Mouse (Mus musculus) small intestine, adult 2 months (tissue): ENCODE measurements at regions not wholly inside any gene's neighbourhood (a gene's known extent, or its start where the extent isn't known, plus 50 kb on each side); places are given as distances from the start of the nearest gene placed in this dataset.

Experiments used
- H3K27ac ChIP-seq: fragments of 200-500 bp; 2 replicates; pipeline ENCODE4 v1.5.1; 2012; ENCODE audit warnings: low read depth, low read length, control low read depth, inconsistent platforms; ENCODE audit not compliant: insufficient read depth
- H3K27me3 ChIP-seq: fragments of 200-500 bp; 2 replicates; pipeline ENCODE4 v1.6.1; 2012; ENCODE audit warnings: mild to moderate bottlenecking, moderate library complexity, low read length, inconsistent platforms; ENCODE audit not compliant: control insufficient read depth, insufficient read depth
- H3K36me3 ChIP-seq: fragments of 200-500 bp; 2 replicates; pipeline ENCODE4 v1.6.1; 2012; ENCODE audit warnings: mild to moderate bottlenecking, low read length, control low read depth, inconsistent platforms; ENCODE audit not compliant: control insufficient read depth, insufficient read depth
- H3K4me1 ChIP-seq: fragments of 200-500 bp; 2 replicates; pipeline ENCODE4 v1.6.1; 2012; ENCODE audit warnings: low read length, inconsistent platforms, mixed read lengths; ENCODE audit not compliant: control insufficient read depth, insufficient read depth, insufficient read length
- H3K4me3 ChIP-seq: fragments of 200-500 bp; 2 replicates; pipeline ENCODE4 v1.5.1; 2012; ENCODE audit warnings: low read depth, mild to moderate bottlenecking, control low read depth, inconsistent platforms, low read length, moderate library complexity
- CTCF ChIP-seq: fragments of 200-500 bp; IDR thresholded peaks from 2 replicates; pipeline ENCODE4 v1.5.1; 2012; ENCODE audit warnings: low read depth, mild to moderate bottlenecking, control low read depth, inconsistent platforms, low read length, moderate library complexity, mixed read lengths; ENCODE audit not compliant: insufficient replicate concordance, insufficient read length; ENCODE audit errors: extremely low read depth
- POLR2A ChIP-seq: fragments of 200-500 bp; IDR thresholded peaks from 2 replicates; pipeline ENCODE4 v1.6.1; 2012; ENCODE audit warnings: low read depth, mild to moderate bottlenecking, control low read depth, inconsistent platforms, low read length, moderate library complexity
- WGBS: fragments of 180-500 bp; shearing (Covaris S2); methylation state at CpG from one replicate; pipeline ENCODE4 v1.1.7; 2018; 5-methylcytosine and 5-hydroxymethylcytosine counted together

DNA sequence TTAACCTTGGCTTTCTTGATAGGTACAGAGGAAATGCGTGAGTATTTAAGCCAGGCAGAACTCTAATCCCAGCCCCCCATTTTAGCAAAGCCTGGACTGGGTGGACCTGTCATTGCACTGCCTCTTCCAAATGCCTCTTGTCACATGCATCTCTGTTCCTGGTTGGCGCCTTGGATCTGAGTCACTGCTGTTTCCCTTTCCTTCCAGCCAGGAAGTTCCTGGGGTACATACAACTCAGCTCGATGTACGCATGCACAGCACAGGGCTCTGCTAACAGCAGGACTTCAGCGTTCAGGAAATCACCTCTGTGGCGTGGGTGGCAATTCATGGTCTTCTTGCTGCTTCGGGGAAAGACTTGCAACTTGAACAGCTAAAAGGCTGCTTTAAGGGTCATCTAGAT is 59.9 kb upstream of the Pax6 start:
- Histone ChIP-seq H3K4me1 (no peaks in the 10 kb centered on the region), H3K36me3 (no peaks in the 10 kb centered on the region), H3K27ac (no peak overlapping the region), H3K4me3 (no peak overlapping the region), H3K27me3 (no peaks in the 10 kb centered on the region; the same call in 1 of the 2 replicates)
- 53% methylated on average over 7 of the region's 7 CpGs for WGBS
- no peak for TF ChIP-seq POLR2A
- TF ChIP-seq CTCF, result no peak

DNA sequence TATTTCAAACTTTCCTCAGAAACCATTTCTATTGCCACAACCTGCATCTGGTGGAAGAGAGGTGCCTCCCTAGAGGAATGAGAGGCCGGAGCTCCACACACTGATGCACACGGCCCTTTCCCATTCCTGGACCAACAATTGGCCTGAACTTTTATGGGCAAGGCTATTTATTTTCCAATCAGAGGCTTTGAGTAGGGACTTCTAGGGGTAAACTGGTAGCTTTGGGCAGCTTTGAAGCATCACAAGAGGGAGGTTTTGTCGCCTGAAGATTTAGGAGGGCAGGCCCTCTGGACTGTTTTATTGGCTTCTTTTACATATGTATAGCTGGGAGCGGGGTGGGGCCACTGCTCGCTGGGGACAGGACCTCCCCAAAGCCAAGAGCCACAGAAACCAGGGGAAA is 57.7 kb upstream of the Pax6 start:
- Histone ChIP-seq H3K36me3 (no peaks in the 10 kb centered on the region), H3K27me3 (no peaks in the 10 kb centered on the region), H3K4me3 (no peak overlapping the region), H3K27ac (no peak overlapping the region), H3K4me1 (no peaks in the 10 kb centered on the region)
- 73% methylated on average over 5 of the region's 5 CpGs for WGBS
- TF ChIP-seq CTCF (no peak), POLR2A (no peak)

DNA sequence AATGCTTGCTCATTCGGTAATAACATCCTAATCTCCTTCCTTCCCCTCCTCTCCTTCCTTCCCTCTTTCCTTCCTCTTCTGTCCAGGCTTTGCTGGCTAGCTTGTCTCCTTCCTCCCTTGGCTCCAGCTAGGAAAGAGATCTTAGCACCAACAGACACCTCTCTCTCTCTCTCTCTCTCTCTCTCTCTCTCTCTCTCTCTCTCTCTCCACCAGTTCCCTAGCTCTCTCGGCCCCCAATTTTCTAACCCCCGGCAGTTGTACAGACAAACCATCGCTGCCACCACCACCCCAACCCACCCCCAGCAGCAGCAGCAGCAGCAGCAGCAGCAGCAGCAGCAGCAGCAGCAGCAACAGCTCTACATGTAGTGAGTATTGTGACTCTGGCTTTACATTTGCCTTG is 57.0 kb upstream of the Pax6 start:
- TF ChIP-seq POLR2A (no peak), CTCF (no peak)
- no peak overlapping the region for H3K27ac ChIP-seq
- H3K4me3 ChIP-seq, result no peak overlapping the region
- no peaks in the 10 kb centered on the region for H3K27me3 ChIP-seq
- WGBS, result 32% methylated on average over 4 of the region's 4 CpGs
- H3K36me3 ChIP-seq, result no peaks in the 10 kb centered on the region
- no peaks in the 10 kb centered on the region for H3K4me1 ChIP-seq

DNA sequence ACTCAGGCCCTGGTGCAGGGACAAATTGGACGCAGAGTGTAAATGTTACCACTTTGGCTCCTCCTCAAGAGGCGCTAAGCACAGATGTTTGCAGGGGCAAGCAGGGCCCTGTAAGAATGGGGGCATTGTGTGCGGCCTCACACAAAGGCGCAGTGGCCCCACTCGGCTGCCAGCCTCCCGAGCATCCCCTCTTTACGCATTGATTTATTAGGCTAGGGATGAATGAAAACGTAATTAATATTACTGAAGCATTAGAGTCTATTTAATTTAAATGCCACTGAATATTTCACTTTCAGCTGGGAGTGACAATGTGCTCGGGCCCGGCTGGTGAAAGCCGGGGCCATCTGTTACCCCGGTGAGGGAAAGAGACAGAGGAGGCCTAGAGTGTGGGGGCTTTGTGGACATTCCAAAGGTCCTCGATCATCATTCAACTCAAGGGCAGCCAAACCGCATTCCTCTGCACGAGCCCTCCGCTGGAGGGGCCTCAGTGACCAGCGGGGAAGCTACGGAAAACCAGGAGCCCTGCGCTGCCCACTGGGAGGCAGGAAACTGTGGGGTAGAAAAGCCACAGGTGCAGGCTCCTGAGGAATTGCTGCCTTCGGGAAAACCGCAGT is 56.5 kb upstream of the Pax6 start:
- TF ChIP-seq POLR2A (no peak), CTCF (no peak)
- WGBS, result 14% methylated on average over 21 of the region's 21 CpGs
- no peak overlapping the region for H3K4me3 ChIP-seq

DNA sequence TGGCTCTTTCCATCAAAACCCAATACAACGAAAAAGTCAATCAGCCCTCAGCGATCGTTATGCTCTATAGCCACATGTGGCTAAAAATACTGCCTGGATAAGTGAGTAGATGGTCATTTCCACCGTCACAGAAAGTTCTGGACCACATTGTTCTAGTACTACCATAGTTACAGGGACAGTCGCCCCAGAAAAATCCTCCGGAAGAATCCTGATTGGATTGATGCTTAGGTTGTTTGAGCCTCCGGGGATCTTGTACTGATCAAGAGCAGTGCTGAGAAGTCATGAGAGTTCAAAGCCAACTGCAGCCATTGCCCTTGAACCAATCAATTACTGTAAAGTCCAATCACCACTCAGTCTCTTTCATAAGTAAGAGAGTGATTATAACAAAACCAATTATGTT is 56.0 kb upstream of the Pax6 start:
- Histone ChIP-seq H3K36me3 (no peaks in the 10 kb centered on the region), H3K27ac (no peak overlapping the region), H3K4me1 (no peaks in the 10 kb centered on the region), H3K27me3 (no peaks in the 10 kb centered on the region), H3K4me3 (no peak overlapping the region)
- TF ChIP-seq POLR2A (no peak), CTCF (no peak)
- WGBS, result 55% methylated on average over 7 of the region's 7 CpGs

More for the DNA sequence above, 56.5 kb upstream of the Pax6 start:
- Histone ChIP-seq H3K27ac (no peak overlapping the region), H3K4me1 (no peaks in the 10 kb centered on the region), H3K27me3 (no peaks in the 10 kb centered on the region), H3K36me3 (no peaks in the 10 kb centered on the region)

DNA sequence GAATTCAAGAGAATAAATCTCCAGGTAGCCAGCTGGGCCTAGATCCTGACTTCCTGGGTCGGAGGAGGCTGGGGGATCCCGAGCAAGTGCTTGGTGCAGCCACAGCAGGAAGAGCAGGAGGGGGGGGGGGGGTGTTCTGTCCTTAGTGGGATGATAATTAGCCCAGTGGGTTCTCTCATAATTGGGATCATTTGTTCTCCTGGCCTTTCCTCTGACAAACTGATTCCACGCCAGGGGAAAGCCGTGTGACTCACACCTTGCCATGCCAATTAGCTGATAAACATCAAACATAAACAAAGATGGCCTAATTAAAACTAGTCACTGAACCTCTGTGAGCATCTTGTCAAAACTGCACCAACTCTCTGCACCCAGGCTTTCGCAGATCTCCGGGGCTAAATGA is 55.5 kb upstream of the Pax6 start:
- 67% methylated on average over 6 of the region's 6 CpGs for WGBS
- no peaks in the 10 kb centered on the region for H3K36me3 ChIP-seq

DNA sequence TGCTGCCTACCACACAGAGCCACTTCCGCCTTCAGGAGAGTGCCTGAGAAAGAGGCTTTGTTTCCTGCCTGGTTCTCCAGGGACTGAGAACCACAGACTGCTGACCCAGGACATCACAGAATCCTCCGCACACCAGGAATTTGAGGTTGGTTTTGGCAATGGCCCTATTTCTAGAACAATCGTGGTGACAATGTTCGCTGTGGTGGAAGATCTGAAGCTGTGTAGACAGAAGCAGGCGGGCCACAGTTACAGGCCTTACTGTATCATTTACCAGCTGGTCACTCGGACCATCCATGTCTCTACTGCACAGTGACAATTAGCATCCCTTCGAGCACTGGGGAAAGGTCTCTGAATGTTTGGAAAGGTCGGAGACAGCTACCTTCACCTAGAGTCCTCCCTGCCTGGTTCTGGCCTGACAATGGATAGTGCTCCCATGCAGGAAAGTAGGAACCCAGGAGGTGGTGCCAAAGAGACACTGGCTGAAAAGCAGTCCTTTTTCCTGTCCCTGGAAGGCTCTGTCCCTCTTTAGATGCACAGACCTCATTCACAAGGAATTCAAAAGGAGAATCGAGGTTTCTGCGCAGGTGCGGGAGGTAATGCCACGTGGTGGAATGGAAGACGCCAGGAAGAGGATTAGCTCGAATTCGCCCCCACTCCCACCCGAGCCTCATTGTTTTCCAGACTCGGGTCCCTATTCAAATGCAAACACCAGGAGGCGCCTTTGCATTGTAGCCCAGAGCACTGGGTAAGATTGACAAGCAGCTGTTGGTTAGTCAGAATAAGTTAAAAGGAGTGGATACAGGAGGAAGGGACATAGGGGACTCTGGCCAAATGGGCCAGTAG is 52.6 kb upstream of the Pax6 start:
- Histone ChIP-seq H3K4me1 (no peaks in the 10 kb centered on the region), H3K4me3 (no peak overlapping the region), H3K27me3 (no peaks in the 10 kb centered on the region), H3K27ac (no peak overlapping the region), H3K36me3 (no peaks in the 10 kb centered on the region)
- 40% methylated on average over 18 of the region's 18 CpGs for WGBS
- no peak for TF ChIP-seq POLR2A
- no peak for TF ChIP-seq CTCF

More for the DNA sequence above, 55.5 kb upstream of the Pax6 start:
- Histone ChIP-seq H3K4me1 (no peaks in the 10 kb centered on the region), H3K4me3 (no peak overlapping the region), H3K27me3 (no peaks in the 10 kb centered on the region), H3K27ac (no peak overlapping the region)
- no peak for TF ChIP-seq POLR2A
- TF ChIP-seq CTCF, result no peak
